Mouse (Mus musculus) erythroblast, embryonic 14.5 days (primary cell): ENCODE data around the gene Fbxl22.

Source experiments
- GATA1 ChIP-seq: IDR thresholded peaks from 2 replicates; pipeline ENCODE4 v1.6.1; 2012; ENCODE audit warnings: low read length, inconsistent platforms, mixed read lengths
- TAL1 ChIP-seq: IDR thresholded peaks from 3 replicates; pipeline ENCODE4 v1.6.1; 2012; ENCODE audit warnings: low read length, inconsistent platforms, mixed read lengths

GRCm38 (mm10) chr9:66504518-66504917 is 9.9 kb downstream of the Fbxl22 start:
- TF ChIP-seq GATA1 (no peak), TAL1 (no peak)
